Mouse (Mus musculus) forebrain, embryonic 10.5 days (tissue): ENCODE results near the gene Gsdma3. TPM values are rescaled to one million over a fixed set of nuclear protein-coding genes. Genes with fewer than 3 reads are reported as not detected.

Experiments used
- DNase-seq: peaks from one replicate; pipeline ENCODE4 v3.0.0-alpha.2; 2017; ENCODE audit warnings: low spot score; ENCODE audit errors: extremely low spot score
- H3K27ac ChIP-seq: fragments of 300-500 bp; sonication (generic); 2 replicates; pipeline ENCODE4 v1.5.1; 2016; ENCODE audit warnings: mild to moderate bottlenecking
- H3K27me3 ChIP-seq: fragments of 300-500 bp; sonication (generic); 2 replicates; pipeline ENCODE4 v1.6.1; 2016; ENCODE audit warnings: mild to moderate bottlenecking; ENCODE audit not compliant: poor library complexity, severe bottlenecking
- H3K36me3 ChIP-seq: fragments of 300-500 bp; sonication (generic); replicated peaks from 2 replicates; pipeline ENCODE4 v1.6.1; 2016; ENCODE audit warnings: mild to moderate bottlenecking, moderate library complexity
- H3K4me1 ChIP-seq: fragments of 300-500 bp; sonication (generic); 2 replicates; pipeline ENCODE4 v1.6.1; 2016
- H3K4me3 ChIP-seq: fragments of 300-500 bp; sonication (generic); 2 replicates; pipeline ENCODE4 v1.5.1; 2016; ENCODE audit warnings: mild to moderate bottlenecking, moderate library complexity
- H3K9me3 ChIP-seq: fragments of 300-500 bp; sonication (generic); 2 replicates; pipeline ENCODE4 v1.6.1; 2016; ENCODE audit warnings: mild to moderate bottlenecking, moderate library complexity
- WGBS: fragments of 180-500 bp; shearing (Covaris S2); methylation state at CpG from one replicate; pipeline ENCODE4 v1.1.7; 2016; 5-methylcytosine and 5-hydroxymethylcytosine counted together
- polyA plus RNA-seq: library from polyadenylated mRNA; unstranded; fragments of >200 nt; fragmentation: Nextera tagmentation; extraction: Ambion mirVana; gene quantifications from 2 replicates; pipeline ENCODE4 v1.2.1, GENCODE M21; 2016

Gene Gsdma3
- polyA plus RNA-seq, 1 experiment from 2014 or later: not detected

DNA sequence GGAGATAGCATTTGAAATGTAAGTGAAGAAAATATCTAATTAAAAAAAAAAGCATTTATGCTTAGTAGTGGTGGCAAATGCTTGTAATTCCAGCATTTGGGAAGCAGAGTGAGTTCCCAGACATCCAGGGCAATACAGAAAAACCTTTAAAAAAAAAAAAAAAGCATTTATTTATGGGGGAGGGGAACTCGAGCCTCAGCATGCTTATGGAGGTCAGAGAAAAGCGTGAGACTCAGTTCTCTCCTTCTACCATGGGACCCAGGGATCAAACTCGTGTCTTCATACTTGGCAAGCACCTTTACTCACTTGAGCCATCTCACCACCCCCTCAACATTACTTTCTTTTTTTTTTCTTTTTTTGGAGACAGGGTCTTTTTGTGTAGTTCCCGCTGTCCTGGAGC is 55.0 kb downstream of the Gsdma3 start:
- H3K9me3 ChIP-seq: no peaks in the 10 kb centered on the region
- peaks cover 24% of the 10 kb centered on the region for H3K4me1 ChIP-seq
- H3K27me3 ChIP-seq: no peaks in the 10 kb centered on the region
- H3K4me3 ChIP-seq: peak overlapping the region; percentile 100; the same call in 1 of the 2 replicates
- H3K36me3 ChIP-seq: peaks cover 20% of the 10 kb centered on the region
- WGBS: 88% methylated on average over 4 of the region's 4 CpGs
- H3K27ac ChIP-seq: no peak overlapping the region
- DNase-seq: no peak

DNA sequence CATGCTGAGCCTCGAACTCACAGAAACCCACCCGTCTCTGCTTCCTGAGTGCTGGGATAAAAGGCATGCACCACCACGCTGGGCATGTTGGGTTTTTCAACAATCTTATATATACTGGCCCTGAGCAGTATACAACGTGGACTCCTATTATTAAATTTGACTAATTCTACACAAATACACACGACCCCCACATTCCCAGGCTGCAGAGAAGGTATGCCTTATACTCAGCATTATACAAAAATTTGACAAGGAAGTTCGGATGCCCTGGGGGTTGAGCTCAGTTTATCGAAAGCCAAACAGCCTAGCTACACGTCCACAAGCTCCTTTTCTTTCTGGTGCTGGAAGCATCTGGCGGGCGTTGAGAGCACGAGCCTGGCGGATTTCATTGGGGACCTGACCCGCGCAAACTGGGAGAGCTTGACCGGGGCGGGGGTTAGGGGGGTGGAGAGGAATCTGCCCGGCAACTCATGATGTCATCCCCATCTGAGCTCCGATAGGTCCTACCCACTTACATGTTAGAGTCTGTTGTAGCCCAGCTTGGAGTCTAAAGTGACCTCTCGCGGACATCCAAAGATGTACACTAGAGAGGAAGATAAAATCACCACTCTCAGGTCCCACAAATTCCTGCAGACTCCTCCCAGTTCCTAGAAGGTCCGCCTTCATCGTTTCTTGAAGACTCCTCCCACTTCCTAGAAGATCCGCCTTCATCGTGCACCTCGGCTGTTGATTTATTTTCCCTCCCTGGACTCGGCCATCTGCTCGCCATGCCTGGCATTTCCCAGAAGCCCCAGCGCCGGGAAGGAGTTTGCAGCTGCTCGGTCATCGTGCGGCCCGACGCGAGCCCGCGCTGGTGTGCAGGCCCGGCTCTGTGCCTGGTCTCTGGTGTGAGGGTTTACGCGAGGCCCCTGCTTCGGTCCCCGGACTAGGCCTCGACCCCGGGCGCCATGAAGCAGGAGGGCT is 55.9 kb downstream of the Gsdma3 start, which contains the start of gene Psmd3:
Gene Psmd3 (plus strand): TSS at position 769 of the 960 bp plus-strand sequence.
- H3K27me3 ChIP-seq: no peaks in the 10 kb centered on the region
- no peaks in the 10 kb centered on the region for H3K9me3 ChIP-seq
- H3K36me3 ChIP-seq: peaks cover 29% of the 10 kb centered on the region
- 6% methylated on average over 45 of the region's 45 CpGs for WGBS
- H3K27ac ChIP-seq: peak within 1 kb of the TSS; percentile 95
- peaks cover 24% of the 10 kb centered on the region for H3K4me1 ChIP-seq
- peak; percentile 99 for DNase-seq
- peak within 1 kb of the TSS; percentile 100 for H3K4me3 ChIP-seq

GRCm38 (mm10) chr11:98682811-98683210 is 56.7 kb downstream of the Gsdma3 start:
- Histone ChIP-seq H3K4me1 (peaks cover 24% of the 10 kb centered on the region), H3K27me3 (no peaks in the 10 kb centered on the region), H3K36me3 (peaks cover 36% of the 10 kb centered on the region), H3K9me3 (no peaks in the 10 kb centered on the region), H3K4me3 (peak overlapping the region; percentile 100), H3K27ac (peak overlapping the region; percentile 95)
- no peak for DNase-seq
- 0% methylated on average over 23 of the region's 23 CpGs for WGBS

- WGBS: 95% methylated on average over 9 of the region's 9 CpGs
- no peaks in the 10 kb centered on the region for H3K9me3 ChIP-seq
- no peak for DNase-seq
- peaks cover 62% of the 10 kb centered on the region for H3K36me3 ChIP-seq
- H3K27ac ChIP-seq: no peak overlapping the region
- no peak overlapping the region for H3K4me3 ChIP-seq
- H3K27me3 ChIP-seq: no peaks in the 10 kb centered on the region
- H3K4me1 ChIP-seq: peaks cover 24% of the 10 kb centered on the region
These were observed 59.5 kb downstream of the Gsdma3 start for GRCm38 (mm10) chr11:98685642-98686041.

DNA sequence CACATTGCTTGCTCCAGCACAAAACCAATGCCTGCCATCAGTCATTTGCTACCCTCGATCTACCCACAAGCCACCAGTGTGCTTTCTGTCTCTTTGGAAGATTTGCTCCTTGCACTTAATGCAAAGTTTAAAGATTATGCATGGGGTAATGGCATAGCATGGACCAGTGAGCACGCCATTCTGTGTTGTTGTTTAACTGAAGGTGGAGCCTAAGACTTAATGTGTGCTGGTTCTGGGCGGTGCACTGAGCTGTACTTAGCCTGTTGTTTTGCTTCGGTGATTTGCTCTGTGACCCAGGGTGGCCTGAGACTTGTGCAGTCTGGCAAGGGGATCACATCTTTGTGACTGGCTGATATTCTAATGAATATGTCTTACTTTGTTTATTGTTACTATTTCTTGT is 60.8 kb downstream of the Gsdma3 start:
- peaks cover 18% of the 10 kb centered on the region for H3K4me1 ChIP-seq
- H3K27ac ChIP-seq: no peak overlapping the region
- H3K9me3 ChIP-seq: no peaks in the 10 kb centered on the region
- 89% methylated on average over 4 of the region's 4 CpGs for WGBS
- H3K36me3 ChIP-seq: peaks cover 75% of the 10 kb centered on the region
- H3K27me3 ChIP-seq: no peaks in the 10 kb centered on the region
- DNase-seq: no peak
- no peak overlapping the region for H3K4me3 ChIP-seq

Other genes with a start within 250 kb of the Gsdma3 start
- 0.15 TPM in 1 of 2 replicates, not detected in the other for gene Tcap, start 242.5 kb upstream of the Gsdma3 start, polyA plus RNA-seq
- not detected in 2 replicates for gene Pnmt, start 239.9 kb upstream of the Gsdma3 start, polyA plus RNA-seq
- gene Pgap3, start 225.9 kb upstream of the Gsdma3 start, polyA plus RNA-seq: 10.0 and 10.1 TPM in 2 replicates
- 18.9 and 21.9 TPM in 2 replicates for gene Erbb2, start 213.9 kb upstream of the Gsdma3 start, polyA plus RNA-seq
- 91.2 and 94.3 TPM in 2 replicates for gene Mien1, start 187.4 kb upstream of the Gsdma3 start, polyA plus RNA-seq
- gene Grb7, start 180.0 kb upstream of the Gsdma3 start, polyA plus RNA-seq: 4.1 and 5.6 TPM in 2 replicates
- 0.07 TPM in 1 of 2 replicates, not detected in the other for gene Ikzf3, start 80.3 kb upstream of the Gsdma3 start, polyA plus RNA-seq
- 0.26 and 0.66 TPM in 2 replicates for gene Zpbp2, start 75.3 kb upstream of the Gsdma3 start, polyA plus RNA-seq
- gene Ormdl3, start 39.0 kb upstream of the Gsdma3 start, polyA plus RNA-seq: 62.8 and 65.6 TPM in 2 replicates
- gene Lrrc3c, start 28.1 kb upstream of the Gsdma3 start, polyA plus RNA-seq: not detected in 2 replicates
- gene Gm12355, start 699 bp upstream of the Gsdma3 start, polyA plus RNA-seq: 1.4 and 1.5 TPM in 2 replicates
- not detected in 2 replicates for gene Gsdma2, start 20.4 kb downstream of the Gsdma3 start, polyA plus RNA-seq
- gene Gsdma, start 38.0 kb downstream of the Gsdma3 start, polyA plus RNA-seq: not detected in 2 replicates
- 255 and 259 TPM in 2 replicates for gene Psmd3, start 56.2 kb downstream of the Gsdma3 start, polyA plus RNA-seq
- not detected in 2 replicates for gene Csf3, start 74.9 kb downstream of the Gsdma3 start, polyA plus RNA-seq
- gene Med24, start 103.1 kb downstream of the Gsdma3 start, polyA plus RNA-seq: 69.7 and 77.3 TPM in 2 replicates
- gene Thra, start 114.3 kb downstream of the Gsdma3 start, polyA plus RNA-seq: 9.5 and 10.9 TPM in 2 replicates
- gene Nr1d1, start 149.0 kb downstream of the Gsdma3 start, polyA plus RNA-seq: 1.5 TPM in 2 replicates
- 22.9 and 24.1 TPM in 2 replicates for gene Msl1, start 169.2 kb downstream of the Gsdma3 start, polyA plus RNA-seq
- 45.7 and 49.7 TPM in 2 replicates for gene Casc3, start 178.5 kb downstream of the Gsdma3 start, polyA plus RNA-seq
- 1.00 and 1.2 TPM in 2 replicates for gene Rapgefl1, start 210.4 kb downstream of the Gsdma3 start, polyA plus RNA-seq
- gene Wipf2, start 237.3 kb downstream of the Gsdma3 start, polyA plus RNA-seq: 4.5 and 4.7 TPM in 2 replicates